Mouse (Mus musculus): ENCODE measurements around the gene Pdgfa. TPM values are rescaled to one million over a fixed set of nuclear protein-coding genes. Genes with fewer than 3 reads are reported as not detected.

The Pdgfa gene
- total and polyA plus RNA-seq, 3 experiments: 23.8 to 42.9 (median 37.5) TPM

- peak; percentile 53 for DNase-seq
Observed at GRCm38 (mm10) chr5:138953986-138954385, 43.2 kb downstream of the Pdgfa start.

- DNase-seq: peak; percentile 62
Observed at GRCm38 (mm10) chr5:138952969-138953368, 44.2 kb downstream of the Pdgfa start.

- no peak for DNase-seq
Observed at GRCm38 (mm10) chr5:138951305-138951704, 45.9 kb downstream of the Pdgfa start.

GRCm38 (mm10) chr5:138949165-138949564 lies 48.0 kb downstream of the Pdgfa start:
- no peak for DNase-seq

GRCm38 (mm10) chr5:138948031-138948980 lies 48.9 kb downstream of the Pdgfa start:
- DNase-seq: peak; percentile 48

GRCm38 (mm10) chr5:138947487-138947886 lies 49.7 kb downstream of the Pdgfa start:
- DNase-seq: no peak

- DNase-seq: no peak
Observed at GRCm38 (mm10) chr5:138946931-138947330, 50.2 kb downstream of the Pdgfa start.

- no peak for DNase-seq
Observed at GRCm38 (mm10) chr5:138945011-138945410, 52.2 kb downstream of the Pdgfa start.

GRCm38 (mm10) chr5:138944551-138944950 lies 52.6 kb downstream of the Pdgfa start:
- DNase-seq: no peak

- no peak for DNase-seq
Observed at GRCm38 (mm10) chr5:138941842-138942241, 55.3 kb downstream of the Pdgfa start.

GRCm38 (mm10) chr5:138940576-138940975 lies 56.6 kb downstream of the Pdgfa start:
- DNase-seq: no peak

GRCm38 (mm10) chr5:138938572-138939163 lies 58.5 kb downstream of the Pdgfa start:
- DNase-seq: no peak

- DNase-seq: no peak
Observed at GRCm38 (mm10) chr5:138936399-138937089, 60.6 kb downstream of the Pdgfa start.

GRCm38 (mm10) chr5:138934540-138934939 lies 62.6 kb downstream of the Pdgfa start:
- DNase-seq: peak; percentile 43

- DNase-seq: no peak
Observed at GRCm38 (mm10) chr5:138932460-138933432, 64.4 kb downstream of the Pdgfa start.

- no peak for DNase-seq
Observed at GRCm38 (mm10) chr5:138931836-138932235, 65.3 kb downstream of the Pdgfa start.

- DNase-seq: no peak
Observed at GRCm38 (mm10) chr5:138929879-138930507, 67.2 kb downstream of the Pdgfa start.

All from adrenal gland, adult 2 months (tissue).